Comparison of ENCODE assay signal across 31 mouse cellular contexts in genomic region chr6:115504915-115505314, GRCm38 (mm10). TPM values are rescaled to one million over a fixed set of nuclear protein-coding genes. Genes with fewer than 3 reads are reported as not detected.
DNase-seq lines count a peak whose midpoint lies in the region; ATAC-seq and TF ChIP-seq lines count a peak whose summit lies in the region.
"Had no signal": no experiment of that assay in that cellular context is flagged by ENCODE, and none has a peak within 500 bp of the region (broad histone marks: within the 10 kb centered on the region; RNA-seq: fewer than 3 reads in every experiment).

No protein-coding gene starts in this region.

- no peak overlapping the region for H3K4me2 ChIP-seq in midbrain, embryonic 14.5 days (ENCODE audit: low read length)
- H3K4me2 ChIP-seq: embryonic facial prominence, embryonic 13.5 days; forebrain, embryonic 15.5 days; hindbrain, embryonic 15.5 days; limb, embryonic 13.5 days; lung, embryonic 14.5 days; midbrain, embryonic 12.5 days; neural tube, embryonic 15.5 days had no signal

- no peak overlapping the region for H3K4me3 ChIP-seq in bone marrow macrophage, adult 2 months (ENCODE audit: insufficient read depth, low read length)
- H3K4me3 ChIP-seq in gastrocnemius, adult 2 months: no peak overlapping the region
- no peak overlapping the region for H3K4me3 ChIP-seq in midbrain, embryonic 14.5 days (replicated peaks; ENCODE audit: low read depth, low read length)
- H3K4me3 ChIP-seq: embryonic facial prominence, embryonic 13.5 days; forebrain, embryonic 10.5 days; forebrain, embryonic 15.5 days; hindbrain, embryonic 10.5 days; hindbrain, embryonic 15.5 days; limb, embryonic 13.5 days; midbrain, embryonic 12.5 days; neural tube, embryonic 15.5 days had no signal

- no peaks in the 10 kb centered on the region for H3K27me3 ChIP-seq in midbrain, embryonic 14.5 days (ENCODE audit: control insufficient read depth, insufficient read depth, low read length)
- H3K27me3 ChIP-seq: embryonic facial prominence, embryonic 13.5 days; forebrain, embryonic 15.5 days; hindbrain, embryonic 15.5 days; limb, embryonic 13.5 days; megakaryocyte, embryonic 14.5 days; midbrain, embryonic 12.5 days; neural tube, embryonic 15.5 days had no signal

- H3K36me3 ChIP-seq in midbrain, embryonic 14.5 days (ENCODE audit: control insufficient read depth, insufficient read depth, low read length): no peaks in the 10 kb centered on the region
- H3K36me3 ChIP-seq: embryonic facial prominence, embryonic 13.5 days; forebrain, embryonic 10.5 days; forebrain, embryonic 15.5 days; hindbrain, embryonic 10.5 days; hindbrain, embryonic 15.5 days; limb, embryonic 13.5 days; midbrain, embryonic 12.5 days; neural tube, embryonic 15.5 days had no signal

- 0 out of 2 replicates have a peak, but pooled peaks cover 4% of the 10 kb centered on the region for H3K9me3 ChIP-seq in midbrain, embryonic 14.5 days (ENCODE audit: control insufficient read depth, low read length)
- H3K9me3 ChIP-seq: forebrain, embryonic 15.5 days; hindbrain, embryonic 15.5 days; limb, embryonic 13.5 days; midbrain, embryonic 12.5 days; neural tube, embryonic 15.5 days had no signal

- no peak for TF ChIP-seq POLR2A in bone marrow macrophage, adult 2 months (IDR thresholded peaks at IDR 0.05; ENCODE audit: borderline replicate concordance, low read depth, low read length)

- no peak for TF ChIP-seq CTCF in bone marrow macrophage, adult 2 months (IDR thresholded peaks at IDR 0.05; ENCODE audit: low read depth, low read length)
- TF ChIP-seq CTCF in gastrocnemius, adult 2 months (IDR thresholded peaks at IDR 0.05): no peak

- intact Hi-C loops in gastrocnemius, adult 2 months (cut with DNase I): no loop called here

- H3K4me1 ChIP-seq in bone marrow macrophage, adult 2 months (ENCODE audit: control insufficient read depth, insufficient read depth, low read length): peaks cover 34% of the 10 kb centered on the region
- H3K4me1 ChIP-seq in midbrain, embryonic 14.5 days (ENCODE audit: control insufficient read depth, insufficient read depth, low read length): no peaks in the 10 kb centered on the region
- H3K4me1 ChIP-seq: embryonic facial prominence, embryonic 13.5 days; forebrain, embryonic 15.5 days; hindbrain, embryonic 15.5 days; limb, embryonic 13.5 days; midbrain, embryonic 12.5 days; neural tube, embryonic 15.5 days had no signal

- 87% methylated on average over 5 of the region's 5 CpGs for WGBS in midbrain, embryonic 14.5 days

- DNase-seq in layer of hippocampus, adult 9-11 months: peak; percentile 27
- no peak for DNase-seq in layer of hippocampus, adult 18-20 months (ENCODE audit: low spot score in 2 of 2)
- DNase-seq in brain, adult 2 months (ENCODE audit: low read depth, low spot score): peak; percentile 63
- no peak for DNase-seq in cerebellum, postnatal 4 days (ENCODE audit: low spot score in 2 of 2)
- no peak for DNase-seq in gastrocnemius, adult 2 months
- DNase-seq in midbrain, embryonic 14.5 days: no peak
- DNase-seq: adrenal gland, postnatal 36 days; B cell, adult 2 months; cerebellum, adult 9-10 months; cerebellum, postnatal 36 days; gastrocnemius, postnatal 10 days; heart, postnatal 14 days; kidney, adult 9 months; kidney, postnatal 25 days; lung, embryonic 14.5 days; lung, postnatal 14 days; retina, postnatal 1 day; right cerebral cortex, postnatal 25 days; thymus, postnatal 14 days had no signal

- 0 out of 2 replicates have a peak, but pooled peaks have one; percentile 15 for ATAC-seq in monocyte, adult 5-6 weeks (replicated peaks; ENCODE audit: insufficient number of reproducible peaks, low FRiP score, low TSS enrichment, poor library complexity, severe bottlenecking)
- ATAC-seq in midbrain, embryonic 14.5 days (ENCODE audit: low FRiP score, low TSS enrichment): no peak
- ATAC-seq: forebrain, embryonic 15.5 days had no signal

- H3K9ac ChIP-seq in midbrain, embryonic 14.5 days (replicated peaks; ENCODE audit: low read length): no peak overlapping the region
- H3K9ac ChIP-seq: embryonic facial prominence, embryonic 13.5 days; forebrain, embryonic 15.5 days; hindbrain, embryonic 15.5 days; limb, embryonic 13.5 days; liver, embryonic 14.5 days; lung, embryonic 14.5 days; midbrain, embryonic 12.5 days; neural tube, embryonic 15.5 days had no signal

- H3K27ac ChIP-seq in bone marrow macrophage, adult 2 months (ENCODE audit: insufficient read depth, low read depth, low read length): peak overlapping the region; percentile 59
- H3K27ac ChIP-seq in gastrocnemius, adult 2 months: no peak overlapping the region
- no peak overlapping the region for H3K27ac ChIP-seq in midbrain, embryonic 14.5 days (replicated peaks; ENCODE audit: low read depth, low read length)
- H3K27ac ChIP-seq: embryonic facial prominence, embryonic 13.5 days; forebrain, embryonic 10.5 days; forebrain, embryonic 15.5 days; hindbrain, embryonic 10.5 days; hindbrain, embryonic 15.5 days; limb, embryonic 13.5 days; liver, embryonic 14.5 days; midbrain, embryonic 12.5 days; neural tube, embryonic 15.5 days had no signal

RNA-seq across cellular contexts. Expression of gene Tsen2, which starts 39.5 kb away (rescaled TPM):
- total RNA-seq in layer of hippocampus, adult 18-20 months (2021): 10 to 100 TPM; 24.6 to 28.0 TPM
- 6.0 and 6.5 TPM in 2 replicates for polyA plus RNA-seq in bone marrow macrophage, adult 2 months (2012; ENCODE audit: insufficient read depth, insufficient read length, missing spikeins)
- total RNA-seq in monocyte, adult 5-6 weeks (2017): 1.3 to 7.5 TPM (median 2.8 TPM) in 3 replicates
- 1 to 10 TPM; 5.8 to 8.2 TPM for total RNA-seq in gastrocnemius, adult 2 months (2021)
- 31.6 and 34.4 TPM in 2 replicates for polyA plus RNA-seq in midbrain, embryonic 14.5 days (2014; fragmentation: Nextera tagmentation; extraction: Ambion mirVana)

Comparison
In these comparisons a context has a peak if more than half of its experiments do, and no peak if none do; other contexts are left out.
1. DNase-seq: peak in layer of hippocampus, adult 9-11 months (single experiment) and brain, adult 2 months (single experiment); none in layer of hippocampus, adult 18-20 months (0 of 2), cerebellum, postnatal 4 days (0 of 2), gastrocnemius, adult 2 months (single experiment) and midbrain, embryonic 14.5 days (single experiment).